Mouse (Mus musculus) forebrain, embryonic 11.5 days (tissue): ENCODE measurements around the gene Rex1bd. TPM values are rescaled to one million over a fixed set of nuclear protein-coding genes. Genes with fewer than 3 reads are reported as not detected.
A peak's percentile ranks its signal among the peaks of the same experiment; 100 is the strongest.
"Not testable (repeated sequence)": the region's sequence is repeated elsewhere in the genome, so short reads cannot be mapped to it uniquely, and the experiment has no call there.

Source experiments
- ATAC-seq: fragments of 200-750 bp; cut with Nextera tagmentation; replicated peaks from 2 replicates; pipeline ENCODE4 v1.8.0; 2017; ENCODE audit warnings: moderate TSS enrichment; ENCODE audit not compliant: low FRiP score
- DNase-seq: peaks from one replicate; pipeline ENCODE4 v3.0.0-alpha.2; 2017; ENCODE audit warnings: low spot score
- H3K27ac ChIP-seq: fragments of 300-500 bp; sonication (generic); 2 replicates; pipeline ENCODE4 v1.5.1; 2014; ENCODE audit warnings: low read depth, low read length
- H3K27me3 ChIP-seq: fragments of 300-500 bp; sonication (generic); 2 replicates; pipeline ENCODE4 v1.6.1; 2014; ENCODE audit warnings: mild to moderate bottlenecking, low read length, mixed read lengths; ENCODE audit not compliant: control insufficient read depth, insufficient read depth
- H3K36me3 ChIP-seq: fragments of 300-500 bp; sonication (generic); 2 replicates; pipeline ENCODE4 v1.6.1; 2014; ENCODE audit warnings: mild to moderate bottlenecking, low read length, moderate library complexity, mixed read lengths; ENCODE audit not compliant: control insufficient read depth, insufficient read depth
- H3K4me1 ChIP-seq: fragments of 300-500 bp; sonication (generic); replicated peaks from 2 replicates; pipeline ENCODE4 v1.6.1; 2014; ENCODE audit warnings: low read length, mixed read lengths; ENCODE audit not compliant: control insufficient read depth, insufficient read depth
- H3K4me2 ChIP-seq: fragments of 300-500 bp; sonication (generic); 2 replicates; pipeline ENCODE4 v1.6.1; 2014; ENCODE audit warnings: low read depth, mild to moderate bottlenecking, low read length, moderate library complexity, mixed read lengths; ENCODE audit not compliant: severe bottlenecking
- H3K4me3 ChIP-seq: fragments of 300-500 bp; sonication (generic); 2 replicates; pipeline ENCODE4 v1.5.1; 2014; ENCODE audit warnings: low read depth, low read length
- H3K9ac ChIP-seq: fragments of 300-500 bp; sonication (generic); 2 replicates; pipeline ENCODE4 v1.6.1; 2014; ENCODE audit warnings: low read length
- H3K9me3 ChIP-seq: fragments of 300-500 bp; sonication (generic); 2 replicates; pipeline ENCODE4 v1.6.1; 2016; ENCODE audit warnings: low read length, mixed read lengths; ENCODE audit not compliant: control insufficient read depth
- WGBS: fragments of 180-500 bp; shearing (Covaris S2); extraction: QIAGEN DNeasy Blood & Tissue Kit; methylation state at CpG from one replicate; pipeline ENCODE4 v1.1.7; 2014; 5-methylcytosine and 5-hydroxymethylcytosine counted together
- polyA plus RNA-seq: library from polyadenylated mRNA; unstranded; fragments of >200 nt; fragmentation: Nextera tagmentation; extraction: Ambion mirVana; gene quantifications from 2 replicates; pipeline ENCODE4 v1.2.1, GENCODE M21; 2014

Gene Rex1bd
- polyA plus RNA-seq, 1 experiment from 2014 or later = 113 TPM

- ATAC-seq (peak; percentile 80), DNase-seq (peak; percentile 97)
- under 1% methylated on average over 51 of the region's 51 CpGs for WGBS
- Histone ChIP-seq H3K27me3 (no peaks in the 10 kb centered on the region), H3K4me3 (peak overlapping the region; percentile 67), H3K27ac (peak overlapping the region; percentile 50), H3K4me2 (peak overlapping the region; percentile 84), H3K36me3 (no peaks in the 10 kb centered on the region), H3K9ac (peak overlapping the region; percentile 75), H3K4me1 (peaks cover 6% of the 10 kb centered on the region), H3K9me3 (no peaks in the 10 kb centered on the region)
These were observed 16.2 kb upstream of the Rex1bd start for GRCm38 (mm10) chr8:70522592-70523403.

- Histone ChIP-seq H3K9ac (no peak overlapping the region), H3K27ac (no peak overlapping the region), H3K27me3 (no peaks in the 10 kb centered on the region), H3K9me3 (no peaks in the 10 kb centered on the region), H3K4me2 (no peak overlapping the region), H3K4me3 (no peak overlapping the region), H3K4me1 (peaks cover 4% of the 10 kb centered on the region), H3K36me3 (no peaks in the 10 kb centered on the region; the same call in 1 of the 2 replicates)
- DNase-seq = no peak
- WGBS = 79% methylated on average over 2 of the region's 2 CpGs
- ATAC-seq = no peak
These were observed 13.1 kb upstream of the Rex1bd start for GRCm38 (mm10) chr8:70519606-70520005.

GRCm38 (mm10) chr8:70519043-70519442 is 12.5 kb upstream of the Rex1bd start:
- peaks cover 4% of the 10 kb centered on the region for H3K4me1 ChIP-seq
- no peak overlapping the region for H3K9ac ChIP-seq
- DNase-seq = no peak
- H3K4me2 ChIP-seq = no peak overlapping the region
- H3K9me3 ChIP-seq = no peaks in the 10 kb centered on the region
- H3K4me3 ChIP-seq = no peak overlapping the region
- WGBS = 90% methylated on average over 6 of the region's 6 CpGs
- no peaks in the 10 kb centered on the region for H3K27me3 ChIP-seq
- no peak for ATAC-seq
- no peak overlapping the region for H3K27ac ChIP-seq
- no peaks in the 10 kb centered on the region; the same call in 1 of the 2 replicates for H3K36me3 ChIP-seq

GRCm38 (mm10) chr8:70517940-70518643 is 11.5 kb upstream of the Rex1bd start:
- ATAC-seq = no peak
- Histone ChIP-seq H3K4me2 (no peak overlapping the region), H3K27me3 (no peaks in the 10 kb centered on the region), H3K27ac (no peak overlapping the region), H3K4me3 (no peak overlapping the region), H3K4me1 (peaks cover 4% of the 10 kb centered on the region), H3K9ac (no peak overlapping the region), H3K36me3 (peaks cover 2% of the 10 kb centered on the region; the same call in 1 of the 2 replicates), H3K9me3 (no peaks in the 10 kb centered on the region)
- 72% methylated on average over 10 of the region's 10 CpGs for WGBS
- DNase-seq = no peak

GRCm38 (mm10) chr8:70513441-70513840 is 6.9 kb upstream of the Rex1bd start:
- Histone ChIP-seq H3K4me3 (no peak overlapping the region), H3K4me1 (peaks cover 11% of the 10 kb centered on the region; the same call in 1 of the 2 replicates), H3K4me2 (no peak overlapping the region), H3K36me3 (peaks cover 5% of the 10 kb centered on the region; the same call in 1 of the 2 replicates), H3K9ac (no peak overlapping the region), H3K27me3 (no peaks in the 10 kb centered on the region), H3K27ac (no peak overlapping the region), H3K9me3 (no peaks in the 10 kb centered on the region)
- no peak for DNase-seq
- WGBS = 84% methylated on average over 2 of the region's 2 CpGs
- no peak for ATAC-seq

- H3K27me3 ChIP-seq = no peaks in the 10 kb centered on the region
- no peak overlapping the region for H3K27ac ChIP-seq
- H3K4me2 ChIP-seq = 0 out of 2 replicates have a peak overlapping the region, but pooled peaks have one; percentile 11
- H3K9me3 ChIP-seq = no peaks in the 10 kb centered on the region
- DNase-seq = no peak
- ATAC-seq = no peak
- peaks cover 11% of the 10 kb centered on the region; the same call in 1 of the 2 replicates for H3K36me3 ChIP-seq
- no peak overlapping the region for H3K4me3 ChIP-seq
- WGBS = 92% methylated on average over 11 of the region's 11 CpGs
- no peak overlapping the region for H3K9ac ChIP-seq
- H3K4me1 ChIP-seq = peaks cover 12% of the 10 kb centered on the region; the same call in 1 of the 2 replicates
These were observed 5.8 kb upstream of the Rex1bd start for GRCm38 (mm10) chr8:70512253-70512903.

- H3K36me3 ChIP-seq = peaks cover 12% of the 10 kb centered on the region; the same call in 1 of the 2 replicates
- no peaks in the 10 kb centered on the region for H3K9me3 ChIP-seq
- 0 out of 2 replicates have a peak overlapping the region, but pooled peaks have one; percentile 11 for H3K4me2 ChIP-seq
- H3K27me3 ChIP-seq = no peaks in the 10 kb centered on the region
- no peak overlapping the region; the same call in 1 of the 2 replicates for H3K4me3 ChIP-seq
- H3K9ac ChIP-seq = no peak overlapping the region
- peaks cover 12% of the 10 kb centered on the region; the same call in 1 of the 2 replicates for H3K4me1 ChIP-seq
- H3K27ac ChIP-seq = no peak overlapping the region
- ATAC-seq (no peak), DNase-seq (no peak)
- WGBS = 89% methylated on average over 2 of the region's 2 CpGs
These were observed 5.2 kb upstream of the Rex1bd start for GRCm38 (mm10) chr8:70511770-70512169.

- H3K27ac ChIP-seq, H3K27me3 ChIP-seq, H3K9me3 ChIP-seq, ATAC-seq, DNase-seq: not testable (repeated sequence)
- Histone ChIP-seq H3K4me1 (peaks cover 12% of the 10 kb centered on the region; the same call in 1 of the 2 replicates), H3K9ac (peak overlapping the region; percentile 97), H3K36me3 (peaks cover 12% of the 10 kb centered on the region; the same call in 1 of the 2 replicates), H3K4me2 (peak overlapping the region; percentile 76; the same call in 1 of the 2 replicates), H3K4me3 (peak overlapping the region; percentile 98)
- WGBS = 86% methylated on average over 6 of the region's 6 CpGs
These were observed 4.6 kb upstream of the Rex1bd start for GRCm38 (mm10) chr8:70511174-70511573.
